Mouse (Mus musculus): ENCODE data around the gene Gm14692. TPM values are rescaled to one million over a fixed set of nuclear protein-coding genes. Genes with fewer than 3 reads are reported as not detected.
"Not testable (repeated sequence)": the region's sequence is repeated elsewhere in the genome, so short reads cannot be mapped to it uniquely, and the experiment has no call there.

Gene Gm14692
- polyA plus RNA-seq (2015; fragmentation: Nextera tagmentation; extraction: Ambion mirVana) = not detected in 2 replicates

GRCm38 (mm10) chrX:67695398-67695797 is at the start of gene Gm14692:
Gene Gm14692, plus strand, starts transcription at chrX:67695698.
- not testable (repeated sequence) for H3K36me3 ChIP-seq; H3K27me3 ChIP-seq; H3K4me2 ChIP-seq; H3K27ac ChIP-seq; H3K4me3 ChIP-seq; H3K4me1 ChIP-seq; H3K9ac ChIP-seq; ATAC-seq (ENCODE audit: borderline replicate concordance, extremely low read depth, low FRiP score, low TSS enrichment); H3K9me3 ChIP-seq
- no CpG with 5 or more reads among the region's 10 CpGs for WGBS

DNA sequence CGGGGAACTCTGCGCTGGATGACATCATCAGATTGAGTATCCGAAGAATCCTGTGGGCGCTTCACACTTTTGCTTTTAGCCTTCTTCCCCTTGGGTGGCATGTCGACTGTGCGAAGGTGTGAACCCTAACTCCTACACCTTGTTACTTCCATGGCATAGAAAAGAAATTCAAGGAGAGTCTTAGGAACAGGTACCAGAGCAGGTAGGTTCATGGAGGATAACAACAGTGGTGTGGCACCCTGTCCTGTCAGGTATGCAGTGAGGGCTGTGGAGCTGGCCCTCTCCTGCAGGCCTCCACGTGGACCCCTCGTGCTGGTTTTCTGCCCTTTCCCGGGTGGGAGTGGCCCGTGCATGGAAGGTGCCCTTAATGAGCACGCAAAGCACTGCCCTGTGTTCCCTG is 2.0 kb upstream of the Gm14692 start, which contains the start of gene Gm1140:
TSS of gene Gm1140 (minus strand) at position 101 of the 400 bp plus-strand sequence.
- H3K9me3 ChIP-seq; H3K27me3 ChIP-seq; H3K36me3 ChIP-seq; H3K9ac ChIP-seq; H3K4me2 ChIP-seq; H3K4me3 ChIP-seq; H3K27ac ChIP-seq; ATAC-seq (ENCODE audit: borderline replicate concordance, extremely low read depth, low FRiP score, low TSS enrichment); H3K4me1 ChIP-seq: not testable (repeated sequence)
- 84% methylated on average over 5 of the region's 11 CpGs for WGBS

Other genes with a start within 250 kb of the Gm14692 start
- gene Gm1140, start 2.1 kb upstream of the Gm14692 start, polyA plus RNA-seq (2015; fragmentation: Nextera tagmentation; extraction: Ambion mirVana) = not detected in 2 replicates
- not detected in 2 replicates for gene 4933436I01Rik, start 225.8 kb downstream of the Gm14692 start, polyA plus RNA-seq (2015; fragmentation: Nextera tagmentation; extraction: Ambion mirVana)